Mouse (Mus musculus) bone marrow, adult 2 months (tissue): ENCODE measurements at regions not wholly inside any gene's neighbourhood (a gene's known extent, or its start where the extent isn't known, plus 50 kb on each side); places are given as distances from the start of the nearest gene placed in this dataset.

Source experiments
- H3K27ac ChIP-seq: fragments of 200-500 bp; 2 replicates; pipeline ENCODE4 v1.5.1; 2012; ENCODE audit warnings: low read depth, mild to moderate bottlenecking, control low read depth, inconsistent platforms, low read length; ENCODE audit not compliant: control insufficient read depth, poor library complexity, insufficient read depth
- H3K4me1 ChIP-seq: fragments of 200-500 bp; 2 replicates; pipeline ENCODE4 v1.6.1; 2011; ENCODE audit warnings: low read length; ENCODE audit not compliant: control insufficient read depth, insufficient read depth
- H3K4me3 ChIP-seq: fragments of 200-500 bp; replicated peaks from 2 replicates; pipeline ENCODE3; 2011; ENCODE audit warnings: mild to moderate bottlenecking, low read depth, low read length, control low read depth; ENCODE audit not compliant: control insufficient read depth
- CTCF ChIP-seq: fragments of 200-500 bp; IDR thresholded peaks from 2 replicates; pipeline ENCODE4 v1.5.1; 2011; ENCODE audit warnings: low read length, control low read depth; ENCODE audit not compliant: control insufficient read depth, insufficient read depth
- POLR2A ChIP-seq: fragments of 200-500 bp; IDR thresholded peaks from 2 replicates; pipeline ENCODE4 v1.6.1; 2011; ENCODE audit warnings: low read depth, mild to moderate bottlenecking, control low read depth, low read length, borderline replicate concordance; ENCODE audit not compliant: control insufficient read depth
- WGBS: fragments of 180-500 bp; shearing (Covaris S2); methylation state at CpG from one replicate; pipeline ENCODE4 v1.1.7; 2018; 5-methylcytosine and 5-hydroxymethylcytosine counted together

DNA sequence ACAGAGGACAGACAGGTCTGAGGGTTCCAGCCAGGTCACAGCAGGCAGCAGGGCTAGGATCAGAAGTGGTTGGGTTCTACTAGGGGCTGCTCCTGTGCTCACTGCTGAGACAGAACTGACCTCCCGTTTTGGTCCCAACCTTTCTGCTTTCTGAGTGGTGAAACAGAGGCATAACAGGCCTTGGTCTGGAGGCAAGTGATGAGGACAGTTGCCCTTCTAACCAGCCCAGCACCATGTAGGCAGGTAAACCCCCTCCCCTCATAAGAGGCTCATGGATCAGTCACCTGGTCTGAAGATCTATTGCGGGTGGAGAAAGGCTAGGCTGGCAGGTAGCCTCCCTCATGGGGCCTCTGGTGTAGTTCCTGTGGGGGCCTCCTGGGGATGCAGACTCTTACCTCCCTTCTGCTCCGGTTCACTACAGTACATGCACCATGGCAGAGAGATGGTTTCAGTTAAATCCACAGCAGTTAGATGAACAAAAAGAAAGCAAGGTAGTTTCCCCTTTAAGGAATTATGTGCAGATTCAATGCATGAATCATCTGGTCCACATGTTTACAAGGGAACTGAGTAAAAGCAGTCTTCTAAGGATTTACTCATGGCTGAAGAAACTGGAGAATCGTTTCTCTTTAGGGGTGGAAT, 61.2 kb downstream of the Calml3 start:
- Histone ChIP-seq H3K27ac (peak overlapping the region; percentile 32; the same call in 1 of the 2 replicates), H3K4me3 (no peak overlapping the region), H3K4me1 (peaks cover 12% of the 10 kb centered on the region)
- 18% methylated on average over 4 of the region's 4 CpGs for WGBS
- TF ChIP-seq POLR2A, result no peak
- no peak for TF ChIP-seq CTCF

DNA sequence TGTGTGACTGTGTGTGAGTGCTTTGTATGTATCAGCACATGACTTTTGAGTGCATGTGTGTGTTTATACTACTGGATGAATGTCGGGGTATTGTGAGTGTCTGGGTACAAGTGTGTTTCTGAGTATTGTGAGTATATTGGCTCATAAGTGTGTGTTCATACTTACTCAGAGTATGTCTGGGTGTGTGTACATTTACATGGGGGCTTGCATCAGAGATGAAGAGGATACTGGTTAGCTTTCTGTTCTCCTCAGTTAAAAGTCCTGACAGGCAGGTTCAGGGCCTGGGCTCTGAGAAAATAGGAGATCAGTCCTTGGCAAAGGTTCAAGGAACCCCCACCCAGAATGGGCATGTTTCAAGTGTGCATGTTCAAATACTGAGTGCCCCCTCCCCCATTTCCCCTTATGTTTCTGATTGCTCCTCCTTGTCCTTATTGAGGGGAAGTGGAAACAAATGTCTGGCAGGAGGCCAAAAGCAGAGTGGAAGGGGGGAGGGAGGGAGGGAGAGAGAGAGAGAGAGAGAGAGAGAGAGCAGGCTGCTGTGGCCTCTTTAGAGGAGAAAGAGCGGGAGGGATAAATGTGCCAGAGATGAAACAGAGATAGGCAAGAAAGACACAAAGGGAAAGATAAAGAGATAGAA, 61.9 kb downstream of the Calml3 start:
- peaks cover 12% of the 10 kb centered on the region for H3K4me1 ChIP-seq
- no peak overlapping the region for H3K27ac ChIP-seq
- 33% methylated on average over 2 of the region's 2 CpGs for WGBS
- no peak overlapping the region for H3K4me3 ChIP-seq
- no peak for TF ChIP-seq POLR2A
- no peak for TF ChIP-seq CTCF

DNA sequence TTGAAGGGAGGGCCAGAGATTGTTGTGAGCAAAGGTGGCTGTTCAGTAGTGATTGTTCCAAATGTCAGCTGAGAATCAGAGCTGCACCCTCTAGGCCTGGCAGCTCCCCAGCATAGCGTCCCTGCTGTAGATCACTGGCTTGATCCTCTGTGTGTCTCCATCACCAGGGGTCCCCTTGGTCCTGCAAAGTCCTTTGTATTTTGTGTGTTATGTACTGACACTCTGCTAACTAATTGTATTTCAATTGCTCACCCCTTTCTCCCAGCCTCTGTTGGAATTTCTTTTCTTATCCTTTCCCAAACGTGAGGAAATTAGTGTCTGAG, 73.5 kb downstream of the Calml3 start:
- no peak overlapping the region for H3K4me3 ChIP-seq
- TF ChIP-seq POLR2A (no peak), CTCF (no peak)
- H3K4me1 ChIP-seq, result peaks cover under 1% of the 10 kb centered on the region; the same call in 1 of the 2 replicates
- WGBS, result 69% methylated on average over 2 of the region's 2 CpGs
- no peak overlapping the region; the same call in 1 of the 2 replicates for H3K27ac ChIP-seq

DNA sequence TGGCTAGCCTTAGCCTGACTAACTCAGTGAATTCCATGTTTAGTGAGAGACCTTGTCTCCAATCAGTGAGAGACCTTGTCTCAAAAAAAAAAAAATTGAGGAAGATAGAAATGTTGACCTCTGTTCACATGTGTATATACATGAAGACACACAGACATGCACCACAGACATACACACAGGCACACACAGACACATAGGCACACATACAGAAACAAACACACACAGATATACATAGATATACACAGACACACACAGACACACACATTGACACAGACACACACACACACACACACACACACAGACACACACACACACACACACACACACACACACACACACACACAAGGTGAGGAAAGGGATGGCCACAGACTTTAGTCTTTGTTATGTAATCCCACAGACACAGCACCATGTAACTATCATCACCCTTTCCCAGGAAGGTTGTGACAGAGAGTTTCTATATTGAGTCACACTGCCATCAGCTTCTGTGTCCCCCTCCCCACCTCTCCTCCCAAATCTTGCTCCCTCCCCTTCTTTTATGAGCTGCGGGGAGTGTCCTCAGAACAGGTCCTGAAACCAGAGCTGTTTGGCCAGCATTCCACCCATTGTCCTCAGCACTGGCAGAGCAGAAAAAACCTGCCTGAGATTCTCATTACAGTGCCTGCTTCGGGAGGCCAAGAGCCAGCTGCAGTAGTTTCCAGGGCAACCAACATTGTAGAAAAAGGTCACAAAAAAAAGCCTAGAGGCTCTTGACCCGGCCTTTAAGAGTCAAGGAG, 74.0 kb downstream of the Calml3 start:
- H3K4me3 ChIP-seq, result no peak overlapping the region
- 44% methylated on average over 3 of the region's 3 CpGs for WGBS
- H3K27ac ChIP-seq, result no peak overlapping the region; the same call in 1 of the 2 replicates
- TF ChIP-seq CTCF (no peak), POLR2A (no peak)
- H3K4me1 ChIP-seq, result peaks cover 1% of the 10 kb centered on the region; the same call in 1 of the 2 replicates

DNA sequence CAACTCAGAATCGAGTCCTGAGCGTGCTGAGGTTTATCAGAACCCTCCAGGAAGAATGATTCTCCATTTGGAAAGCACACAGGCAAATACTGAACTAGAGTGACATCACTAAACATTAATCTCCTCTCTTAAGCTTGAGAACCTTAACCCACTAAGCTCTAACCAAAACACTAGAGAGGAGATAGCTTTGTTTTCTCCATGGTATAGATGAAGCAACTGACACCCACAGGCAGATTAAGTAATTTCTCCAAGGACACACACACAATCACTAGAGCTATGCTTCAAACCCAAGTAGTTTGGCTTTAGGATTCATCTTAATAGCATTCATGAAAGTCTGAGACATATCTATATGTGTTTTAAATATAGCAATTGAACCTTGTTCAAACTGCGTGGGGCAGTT, 75.2 kb downstream of the Calml3 start:
- peaks cover 1% of the 10 kb centered on the region; the same call in 1 of the 2 replicates for H3K4me1 ChIP-seq
- TF ChIP-seq CTCF (no peak), POLR2A (no peak)
- 76% methylated on average over 3 of the region's 3 CpGs for WGBS
- no peak overlapping the region for H3K27ac ChIP-seq
- no peak overlapping the region for H3K4me3 ChIP-seq

DNA sequence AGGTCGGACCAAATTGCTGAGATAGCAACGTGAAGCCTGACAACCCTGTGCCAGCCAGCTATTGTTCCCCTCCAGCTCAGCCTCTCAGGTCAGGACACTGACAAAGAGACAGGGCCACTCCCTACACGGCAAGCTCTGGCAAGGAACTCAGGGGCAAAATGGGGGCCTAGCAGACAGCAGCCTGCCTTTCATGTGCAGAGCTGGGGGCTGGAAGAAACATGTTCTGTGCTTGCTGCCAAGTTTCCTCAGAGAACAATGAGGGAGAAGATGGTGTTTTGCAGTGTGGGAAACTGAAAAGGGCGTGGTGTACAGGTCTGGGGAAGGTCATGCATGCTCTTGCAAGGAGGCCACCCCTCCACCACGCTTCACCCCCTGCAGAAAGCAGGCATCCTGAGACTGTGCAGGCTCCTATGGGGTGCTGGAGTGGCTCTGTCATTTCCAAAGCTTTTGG, 77.8 kb downstream of the Calml3 start:
- TF ChIP-seq POLR2A, result no peak
- TF ChIP-seq CTCF, result no peak
- 54% methylated on average over 5 of the region's 5 CpGs for WGBS
- Histone ChIP-seq H3K4me1 (peaks cover 1% of the 10 kb centered on the region; the same call in 1 of the 2 replicates), H3K27ac (no peak overlapping the region), H3K4me3 (no peak overlapping the region)

DNA sequence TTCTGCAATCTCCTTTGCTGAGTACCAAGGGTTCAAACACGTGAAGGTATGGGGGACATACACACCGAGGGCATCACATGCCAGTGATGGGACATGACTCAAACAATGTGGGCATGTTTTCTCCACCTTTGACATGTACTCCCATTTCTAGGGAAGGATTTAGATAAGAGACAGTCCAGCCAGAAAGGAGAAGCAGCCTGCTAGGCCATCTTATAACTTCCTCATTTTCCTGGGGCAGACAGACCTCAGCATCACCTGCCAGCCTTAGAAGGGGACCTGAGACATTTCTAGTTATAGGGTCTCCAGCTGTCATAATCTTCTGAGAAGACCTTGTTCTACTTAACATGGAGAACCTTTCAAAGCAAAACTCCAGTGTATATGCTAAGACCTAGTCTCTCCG, 78.3 kb downstream of the Calml3 start:
- TF ChIP-seq POLR2A (no peak), CTCF (no peak)

DNA sequence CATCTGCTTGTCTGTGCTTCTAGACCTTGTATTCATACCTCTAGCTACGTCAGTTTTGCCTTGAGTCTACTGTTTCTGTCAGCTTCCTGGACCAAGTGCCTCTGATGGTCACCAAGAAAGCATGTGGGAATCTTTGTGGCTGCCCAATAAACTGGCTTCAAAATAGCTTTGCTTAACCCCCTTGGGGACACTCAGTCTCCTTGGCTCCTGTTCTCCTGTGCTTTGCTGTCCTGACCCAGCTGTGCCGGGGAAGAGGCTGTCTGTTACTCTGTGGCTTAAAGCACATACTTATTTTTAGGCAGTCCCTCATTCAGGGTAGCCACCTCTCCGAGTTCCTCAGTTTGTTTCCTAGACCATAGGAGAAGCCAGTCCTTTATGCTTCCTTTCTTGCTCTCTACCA, 79.8 kb downstream of the Calml3 start:
- Histone ChIP-seq H3K27ac (no peak overlapping the region), H3K4me3 (no peak overlapping the region), H3K4me1 (peaks cover 1% of the 10 kb centered on the region; the same call in 1 of the 2 replicates)
- TF ChIP-seq CTCF (no peak), POLR2A (no peak)
- 69% methylated on average over 3 of the region's 3 CpGs for WGBS

More for the DNA sequence above, 78.3 kb downstream of the Calml3 start:
- Histone ChIP-seq H3K27ac (no peak overlapping the region), H3K4me3 (no peak overlapping the region), H3K4me1 (peaks cover 1% of the 10 kb centered on the region; the same call in 1 of the 2 replicates)
- 29% methylated on average over 3 of the region's 3 CpGs for WGBS
